In genomic region chr9:107566855-107567254, GRCm38 (mm10) we compare ENCODE assay signal across 10 mouse cellular contexts. TPM values are rescaled to one million over a fixed set of nuclear protein-coding genes. Genes with fewer than 3 reads are reported as not detected.
DNase-seq lines count a peak whose midpoint lies in the region; ATAC-seq and TF ChIP-seq lines count a peak whose summit lies in the region.
"Had no signal": no experiment of that assay in that cellular context is flagged by ENCODE, and none has a peak within 500 bp of the region (broad histone marks: within the 10 kb centered on the region; RNA-seq: fewer than 3 reads in every experiment).

No protein-coding gene starts in this region.

- intact Hi-C loops in gastrocnemius, postnatal 14 days (cut with DNase I; ENCODE audit: low total_unique reads), result no loop called here

- peaks cover 10% of the 10 kb centered on the region; the same call in 1 of the 2 replicates for H3K36me3 ChIP-seq in kidney, postnatal 0 days (ENCODE audit: insufficient read depth, low read length)

- 0 out of 2 replicates have a peak, but pooled peaks have one; percentile 1 for ATAC-seq in kidney, postnatal 0 days (replicated peaks; ENCODE audit: low FRiP score, low read depth)

- peak overlapping the region; percentile 95 for H3K27ac ChIP-seq in kidney, postnatal 0 days

- H3K4me1 ChIP-seq in kidney, postnatal 0 days (replicated peaks; ENCODE audit: insufficient read depth, low read length), result peaks cover 34% of the 10 kb centered on the region

- H3K9me3 ChIP-seq in kidney, postnatal 0 days (replicated peaks; ENCODE audit: low read length), result no peaks in the 10 kb centered on the region

- H3K4me2 ChIP-seq in kidney, postnatal 0 days (ENCODE audit: low read length), result peak overlapping the region; percentile 78

- no peak overlapping the region for H3K4me3 ChIP-seq in kidney, postnatal 0 days (replicated peaks; ENCODE audit: low read depth, low read length)

- WGBS in kidney, postnatal 0 days, result 59% methylated on average over 3 of the region's 3 CpGs

- TF ChIP-seq CTCF in kidney, postnatal 0 days (IDR thresholded peaks at IDR 0.05; ENCODE audit: low read depth), result no peak

- peak; percentile 37 for DNase-seq in gastrocnemius, adult 18-20 months (ENCODE audit: low spot score)
- no peak for DNase-seq in gastrocnemius, postnatal 14 days
- peak; percentile 81 to 92 for DNase-seq in heart, adult 9 months (ENCODE audit: low spot score in 2 of 2)
- peak; percentile 66 for DNase-seq in kidney, postnatal 0 days (ENCODE audit: low spot score)
- DNase-seq in lung, postnatal 25 days (ENCODE audit: low spot score), result peak; percentile 86
- no peak for DNase-seq in embryo, embryonic 9.5 days (ENCODE audit: extremely low spot score)
- no peak for DNase-seq in adipocyte (ENCODE audit: low spot score)
- no peak for DNase-seq in gastrocnemius, adult 8-10 months (ENCODE audit: low spot score in 2 of 2)
- DNase-seq: cerebellum, adult 2 months had no signal

- no peaks in the 10 kb centered on the region for H3K27me3 ChIP-seq in kidney, postnatal 0 days (ENCODE audit: insufficient read depth, low read length)
- H3K27me3 ChIP-seq: CH12.LX had no signal

- no peak overlapping the region for H3K9ac ChIP-seq in kidney, postnatal 0 days (ENCODE audit: low read depth, low read length)

RNA-seq across cellular contexts. Expression of gene Hyal2, which starts 0.9 kb away (rescaled TPM):
- 10 to 100 TPM; 14.0 to 25.3 TPM for total RNA-seq in gastrocnemius, adult 18-20 months (2021)
- 10 to 100 TPM; 12.7 to 14.5 TPM for total RNA-seq in gastrocnemius, postnatal 14 days (2021)
- polyA plus RNA-seq in kidney, postnatal 0 days (2015; fragmentation: Nextera tagmentation; extraction: Ambion mirVana), result 87.7 and 88.8 TPM in 2 replicates
- 10 to 100 TPM; 12.7 to 18.6 (median 16.7) TPM for total RNA-seq in gastrocnemius, adult 8-10 months (2022)

RNA-seq across cellular contexts. Expression of gene Tusc2, which starts 3.8 kb away (rescaled TPM):
- 10 to 100 TPM; 38.7 to 40.9 TPM for total RNA-seq in gastrocnemius, adult 18-20 months (2021)
- total RNA-seq in gastrocnemius, postnatal 14 days (2021), result 10 to 100 TPM; 21.8 to 23.1 TPM
- polyA plus RNA-seq in kidney, postnatal 0 days (2015; fragmentation: Nextera tagmentation; extraction: Ambion mirVana), result 52.1 and 53.0 TPM in 2 replicates
- 10 to 100 TPM; 44.6 to 54.5 (median 46.9) TPM for total RNA-seq in gastrocnemius, adult 8-10 months (2022)

RNA-seq across cellular contexts. Expression of gene Hyal1, which starts 9.9 kb away (rescaled TPM):
- 1 to 10 TPM; 1.4 to 1.5 TPM for total RNA-seq in gastrocnemius, adult 18-20 months (2021)
- 1 to 10 TPM; 2.6 to 2.7 TPM for total RNA-seq in gastrocnemius, postnatal 14 days (2021)
- 5.0 and 6.0 TPM in 2 replicates for polyA plus RNA-seq in kidney, postnatal 0 days (2015; fragmentation: Nextera tagmentation; extraction: Ambion mirVana)
- total RNA-seq in gastrocnemius, adult 8-10 months (2022), result 1 to 10 TPM; 1.4 to 2.7 (median 1.9) TPM

RNA-seq across cellular contexts. Expression of gene Naa80, which starts 11.8 kb away (rescaled TPM):
- 10 to 100 TPM; 14.0 to 15.3 TPM for total RNA-seq in gastrocnemius, adult 18-20 months (2021)
- 10 to 100 TPM; 12.0 TPM for total RNA-seq in gastrocnemius, postnatal 14 days (2021)
- 20.3 and 22.3 TPM in 2 replicates for polyA plus RNA-seq in kidney, postnatal 0 days (2015; fragmentation: Nextera tagmentation; extraction: Ambion mirVana)
- 10 to 100 TPM; 12.1 to 16.8 (median 15.5) TPM for total RNA-seq in gastrocnemius, adult 8-10 months (2022)

RNA-seq across cellular contexts. Expression of gene Hyal3, which starts 13.8 kb away (rescaled TPM):
- under 1 TPM; 0.19 to 0.23 TPM for total RNA-seq in gastrocnemius, adult 18-20 months (2021)
- total RNA-seq in gastrocnemius, postnatal 14 days (2021), result under 1 TPM; 0.23 to 0.49 TPM
- polyA plus RNA-seq in kidney, postnatal 0 days (2015; fragmentation: Nextera tagmentation; extraction: Ambion mirVana), result 1.3 and 2.0 TPM in 2 replicates
- under 1 TPM in 2 of 4 experiments, not detected in 2; 0.24 to 0.56 TPM for total RNA-seq in gastrocnemius, adult 8-10 months (2022)

Comparison
In these comparisons a context has a peak if more than half of its experiments do, and no peak if none do; other contexts are left out.
1. DNase-seq: peak in gastrocnemius, adult 18-20 months (single experiment), heart, adult 9 months (2 of 2), kidney, postnatal 0 days (single experiment) and lung, postnatal 25 days (single experiment); none in gastrocnemius, postnatal 14 days (single experiment), embryo, embryonic 9.5 days (single experiment), adipocyte (single experiment) and gastrocnemius, adult 8-10 months (0 of 2).